Mouse (Mus musculus) 416B (cell line): Measurements from ENCODE around the gene H2-T24.

Source experiments
- DNase-seq: peaks from one replicate; pipeline ENCODE4 v3.0.0; 2011; ENCODE audit warnings: low read depth

Gene H2-T24

GRCm38 (mm10) chr17:35981776-35982175 lies 38.6 kb downstream of the H2-T24 start:
- DNase-seq, result no peak

- no peak for DNase-seq
These were observed 40.0 kb downstream of the H2-T24 start for GRCm38 (mm10) chr17:35980363-35980754.

- peak; percentile 96 for DNase-seq
These were observed 40.7 kb downstream of the H2-T24 start, which contains the start of the genes Gnl1 and Prr3 for GRCm38 (mm10) chr17:35979401-35980362. Gnl1 (plus strand) TSS chr17:35979851. Prr3 (minus strand) TSS chr17:35980236.

- DNase-seq, result peak; percentile 63
These were observed 41.5 kb downstream of the H2-T24 start for GRCm38 (mm10) chr17:35978811-35979400.

- peak; percentile 56 for DNase-seq
These were observed 48.2 kb downstream of the H2-T24 start for GRCm38 (mm10) chr17:35972131-35972530.

GRCm38 (mm10) chr17:35969418-35970389 lies 50.7 kb downstream of the H2-T24 start, which contains the start of gene Abcf1:
Abcf1 (minus strand) TSS chr17:35969761.
- DNase-seq, result peak; percentile 97

GRCm38 (mm10) chr17:35967621-35968020 lies 52.7 kb downstream of the H2-T24 start:
- no peak for DNase-seq

GRCm38 (mm10) chr17:35963279-35963678 lies 57.1 kb downstream of the H2-T24 start:
- no peak for DNase-seq

GRCm38 (mm10) chr17:35958533-35959223 lies 61.7 kb downstream of the H2-T24 start:
- no peak for DNase-seq
